Mouse (Mus musculus): ENCODE measurements around the gene Ufsp2. TPM values are rescaled to one million over a fixed set of nuclear protein-coding genes. Genes with fewer than 3 reads are reported as not detected.

Gene Ufsp2
- 128 TPM for polyA plus RNA-seq (2014; fragmentation: Illumina TruSeq; extraction: RNeasy Lipid Tissue Mini Kit (QIAGEN cat#74804); ENCODE audit: low replicate concordance)

DNA sequence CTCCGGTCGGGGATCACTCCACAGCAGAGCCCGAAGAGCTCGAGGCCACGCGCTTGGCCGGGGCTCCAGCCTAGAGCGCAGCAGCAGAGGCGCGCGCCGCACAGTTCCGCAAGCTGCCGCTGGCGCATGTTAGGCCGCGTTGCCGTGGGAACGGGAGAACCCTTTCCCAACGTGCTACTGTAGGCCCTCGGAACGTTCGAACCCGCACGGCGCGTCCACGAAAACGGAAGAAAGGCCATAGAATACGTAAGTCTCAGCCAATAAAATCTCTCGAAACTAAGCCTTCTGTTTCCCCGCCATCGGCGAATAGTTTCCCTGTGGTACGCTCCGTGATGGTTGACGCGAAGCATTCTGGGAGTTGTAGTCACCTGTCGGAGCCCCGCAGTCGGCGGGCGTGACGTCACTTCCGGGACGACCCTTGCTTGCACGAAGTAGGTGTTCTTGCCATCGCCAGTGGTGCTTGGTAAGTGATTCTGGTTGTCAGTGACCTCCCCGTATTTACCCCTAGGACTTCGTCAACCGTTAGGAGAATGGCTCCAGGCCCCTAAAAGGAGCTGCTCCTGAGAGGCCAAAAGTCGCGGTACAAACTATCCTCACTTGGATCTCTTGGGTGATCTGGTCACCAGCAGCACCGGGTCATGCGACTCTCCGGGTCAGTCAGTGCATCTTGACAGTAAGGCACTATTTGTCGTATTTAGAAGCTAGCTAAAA is at the start of gene Ufsp2, which contains the start of gene 1700029J07Rik:
Gene Ufsp2, plus strand, starts transcription at position 403 of the 711 bp plus-strand sequence.
Gene 1700029J07Rik, minus strand, starts transcription at position 127 of the 711 bp plus-strand sequence.

DNA sequence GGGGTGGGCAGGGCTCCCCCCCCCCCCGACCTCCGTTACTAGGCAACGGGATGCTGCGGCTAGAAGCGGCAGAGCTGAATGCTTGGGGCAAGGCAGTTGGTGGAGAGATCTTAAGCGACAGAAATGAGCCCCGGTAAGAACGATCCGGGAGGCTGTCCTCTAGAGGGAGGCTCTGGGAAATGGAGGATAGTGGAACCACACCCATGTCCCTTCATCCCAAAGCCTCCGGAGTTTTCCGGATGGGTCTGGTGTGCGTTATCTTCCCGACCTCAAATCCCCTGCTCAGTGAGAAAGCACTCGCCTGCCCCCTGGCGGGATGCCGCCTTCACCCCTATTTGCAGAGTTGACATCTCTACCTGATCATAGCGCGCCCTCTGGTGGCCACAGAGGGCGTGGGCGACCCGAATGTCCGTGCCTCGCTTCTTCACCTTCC is 40.7 kb upstream of the Ufsp2 start, which contains the start of gene Ccdc110:
Gene Ccdc110, plus strand, starts transcription at position 38 of the 433 bp plus-strand sequence.

DNA sequence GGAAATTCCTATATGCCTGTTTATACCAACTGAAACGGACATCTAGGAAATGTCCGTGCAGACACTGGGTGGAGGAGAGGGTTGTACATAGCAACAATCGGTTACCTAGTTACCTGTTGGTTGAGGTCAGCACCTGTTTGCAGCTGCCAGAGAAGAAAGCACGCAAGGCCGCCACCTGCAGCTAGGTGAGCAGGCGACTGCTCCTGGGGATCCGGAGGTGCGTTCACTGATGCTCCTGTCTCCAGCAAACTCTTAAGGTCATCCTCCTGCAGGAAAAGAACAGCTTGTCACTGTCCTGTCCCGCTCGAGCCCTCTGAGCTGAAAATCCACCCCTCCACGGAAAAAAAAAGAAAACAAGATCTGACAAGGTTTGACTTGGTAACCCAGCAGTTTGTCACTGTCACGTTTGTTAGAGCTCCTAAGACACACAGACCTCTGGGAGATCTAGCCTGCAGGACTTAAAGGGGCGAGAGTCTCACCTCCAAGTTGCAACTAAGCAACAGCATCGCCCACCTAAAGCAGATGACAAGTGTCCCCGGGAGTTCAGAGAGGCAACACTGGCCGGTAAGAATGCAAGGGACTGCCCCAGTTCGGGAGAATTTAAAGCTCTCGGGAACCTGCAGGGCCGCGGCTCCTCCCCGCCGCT is 23.9 kb downstream of the Ufsp2 start, which contains the start of gene Lrp2bp:
Gene Lrp2bp, plus strand, starts transcription at position 166 of the 646 bp plus-strand sequence.

DNA sequence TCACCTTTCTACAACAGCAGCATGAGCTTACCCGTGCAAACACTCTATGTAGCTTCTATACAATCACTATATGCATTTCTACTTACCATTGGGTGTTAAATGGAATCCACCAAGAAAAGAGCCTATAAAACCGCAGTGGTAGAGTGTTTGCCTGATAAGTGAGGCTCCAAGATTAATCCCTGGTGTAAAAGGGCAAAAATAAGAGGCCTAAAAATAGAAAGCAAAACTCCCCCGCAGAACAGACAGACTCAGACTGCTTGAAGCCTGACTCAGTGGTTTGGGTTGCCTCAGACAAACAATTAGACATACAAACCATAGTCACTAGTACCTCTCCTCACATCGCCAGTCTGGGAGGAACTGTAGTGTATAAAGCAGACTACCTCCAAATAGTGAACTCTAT is 30.3 kb downstream of the Ufsp2 start, which contains the start of gene Ankrd37:
Gene Ankrd37, minus strand, starts transcription at position 112 of the 400 bp plus-strand sequence.

Other genes with a start within 250 kb of the Ufsp2 start
- 34.2 TPM for gene Pdlim3, start 90.1 kb upstream of the Ufsp2 start, polyA plus RNA-seq (2014; fragmentation: Illumina TruSeq; extraction: RNeasy Lipid Tissue Mini Kit (QIAGEN cat#74804); ENCODE audit: low replicate concordance)
- gene Ccdc110, start 40.9 kb upstream of the Ufsp2 start, polyA plus RNA-seq (2014; fragmentation: Illumina TruSeq; extraction: RNeasy Lipid Tissue Mini Kit (QIAGEN cat#74804); ENCODE audit: low replicate concordance) = not detected
- 2.9 TPM for gene 1700029J07Rik, start 276 bp upstream of the Ufsp2 start, polyA plus RNA-seq (2014; fragmentation: Illumina TruSeq; extraction: RNeasy Lipid Tissue Mini Kit (QIAGEN cat#74804); ENCODE audit: low replicate concordance)
- gene Lrp2bp, start 23.8 kb downstream of the Ufsp2 start, polyA plus RNA-seq (2014; fragmentation: Illumina TruSeq; extraction: RNeasy Lipid Tissue Mini Kit (QIAGEN cat#74804); ENCODE audit: low replicate concordance) = 0.59 TPM
- 10.7 TPM for gene Ankrd37, start 30.2 kb downstream of the Ufsp2 start, polyA plus RNA-seq (2014; fragmentation: Illumina TruSeq; extraction: RNeasy Lipid Tissue Mini Kit (QIAGEN cat#74804); ENCODE audit: low replicate concordance)
- gene Cfap97, start 176.2 kb downstream of the Ufsp2 start, polyA plus RNA-seq (2014; fragmentation: Illumina TruSeq; extraction: RNeasy Lipid Tissue Mini Kit (QIAGEN cat#74804); ENCODE audit: low replicate concordance) = 36.1 TPM
- 54.1 TPM for gene Snx25, start 176.6 kb downstream of the Ufsp2 start, polyA plus RNA-seq (2014; fragmentation: Illumina TruSeq; extraction: RNeasy Lipid Tissue Mini Kit (QIAGEN cat#74804); ENCODE audit: low replicate concordance)
- 42.1 TPM for gene Slc25a4, start 235.8 kb downstream of the Ufsp2 start, polyA plus RNA-seq (2014; fragmentation: Illumina TruSeq; extraction: RNeasy Lipid Tissue Mini Kit (QIAGEN cat#74804); ENCODE audit: low replicate concordance)